Mouse (Mus musculus) heart, postnatal 0 days (tissue): ENCODE measurements around the gene Anks1.
"Not testable (repeated sequence)": the region's sequence is repeated elsewhere in the genome, so short reads cannot be mapped to it uniquely, and the experiment has no call there.

Experiments
- CTCF ChIP-seq: IDR thresholded peaks from 2 replicates; pipeline ENCODE4 v1.5.1; 2016; ENCODE audit warnings: antibody characterized with exemption, control low read depth, low read depth
- EP300 ChIP-seq: IDR thresholded peaks from 2 replicates; pipeline ENCODE4 v1.6.1; 2016; ENCODE audit warnings: antibody characterized with exemption, low read depth

DNA sequence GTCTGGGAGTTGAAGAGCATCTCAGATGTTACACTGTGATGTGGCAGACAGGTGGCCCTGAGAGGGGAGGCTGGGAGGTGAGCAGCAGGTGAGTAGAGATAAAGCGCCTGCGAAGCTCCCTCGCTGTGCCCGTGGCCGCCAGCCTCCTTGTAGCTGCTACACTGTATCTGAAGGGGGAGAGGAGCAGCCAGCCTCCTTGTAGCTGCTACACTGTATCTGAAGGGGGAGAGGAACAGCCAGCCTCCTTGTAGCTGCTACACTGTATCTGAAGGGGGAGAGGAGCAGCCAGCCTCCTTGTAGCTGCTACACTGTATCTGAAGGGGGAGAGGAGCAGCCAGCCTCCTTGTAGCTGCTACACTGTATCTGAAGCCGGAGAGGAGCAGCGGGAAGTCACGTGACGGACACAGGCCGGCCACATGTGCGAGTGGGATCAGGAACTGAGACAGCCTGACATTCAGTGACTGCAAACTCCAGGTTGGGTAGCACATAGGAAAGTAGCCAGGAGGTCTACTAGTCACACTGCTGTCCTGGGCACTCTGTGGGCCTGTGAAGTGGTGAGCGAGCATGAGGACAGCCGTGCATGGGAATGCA is 90.7 kb downstream of the Anks1 start:
- not testable (repeated sequence) for TF ChIP-seq CTCF, EP300
